Mouse (Mus musculus) lung, postnatal 0 days (tissue): ENCODE data around the gene Emc3. TPM values are rescaled to one million over a fixed set of nuclear protein-coding genes. Genes with fewer than 3 reads are reported as not detected.

Experiments used
- ATAC-seq: fragments of 200-750 bp; cut with Nextera tagmentation; 2 replicates; pipeline ENCODE4 v1.8.0; 2017; ENCODE audit warnings: moderate library complexity
- DNase-seq: peaks from one replicate; pipeline ENCODE4 v3.0.0-alpha.2; 2016; ENCODE audit warnings: low spot score
- H3K27ac ChIP-seq: fragments of 300-500 bp; sonication (generic); 2 replicates; pipeline ENCODE4 v1.5.1; 2014; ENCODE audit warnings: antibody characterized with exemption, mild to moderate bottlenecking, low read length, mixed read lengths
- H3K27me3 ChIP-seq: fragments of 300-500 bp; sonication (generic); replicated peaks from 2 replicates; pipeline ENCODE4 v1.6.1; 2014; ENCODE audit warnings: low read length, mixed read lengths; ENCODE audit not compliant: insufficient read depth
- H3K36me3 ChIP-seq: fragments of 300-500 bp; sonication (generic); 2 replicates; pipeline ENCODE4 v1.6.1; 2014; ENCODE audit warnings: low read length, mixed read lengths; ENCODE audit not compliant: insufficient read depth
- H3K4me1 ChIP-seq: fragments of 300-500 bp; sonication (generic); 2 replicates; pipeline ENCODE4 v1.6.1; 2014; ENCODE audit warnings: antibody characterized with exemption, low read depth, low read length, mixed read lengths; ENCODE audit not compliant: insufficient read depth
- H3K4me2 ChIP-seq: fragments of 300-500 bp; sonication (generic); replicated peaks from 2 replicates; pipeline ENCODE4 v1.6.1; 2014; ENCODE audit warnings: low read depth, mild to moderate bottlenecking, low read length, moderate library complexity, mixed read lengths
- H3K4me3 ChIP-seq: fragments of 300-500 bp; sonication (generic); 2 replicates; pipeline ENCODE4 v1.5.1; 2014; ENCODE audit warnings: low read depth, low read length
- H3K9ac ChIP-seq: fragments of 300-500 bp; sonication (generic); replicated peaks from 2 replicates; pipeline ENCODE4 v1.6.1; 2014; ENCODE audit warnings: low read depth, mild to moderate bottlenecking
- H3K9me3 ChIP-seq: fragments of 300-500 bp; sonication (generic); 2 replicates; pipeline ENCODE4 v1.6.1; 2016; ENCODE audit warnings: low read length, mixed read lengths
- CTCF ChIP-seq: IDR thresholded peaks from 2 replicates; pipeline ENCODE4 v1.5.1; 2016; ENCODE audit warnings: antibody characterized with exemption, mild to moderate bottlenecking
- EP300 ChIP-seq: IDR thresholded peaks from 2 replicates; pipeline ENCODE4 v1.6.1; 2016; ENCODE audit warnings: antibody characterized with exemption, mild to moderate bottlenecking, control low read depth
- WGBS: fragments of 180-500 bp; shearing (Covaris S2); extraction: QIAGEN DNeasy Blood & Tissue Kit; methylation state at CpG from one replicate; pipeline ENCODE4 v1.1.7; 2014; 5-methylcytosine and 5-hydroxymethylcytosine counted together
- polyA plus RNA-seq: library from polyadenylated mRNA; unstranded; fragments of >200 nt; fragmentation: Nextera tagmentation; extraction: Ambion mirVana; gene quantifications from 2 replicates; pipeline ENCODE4 v1.2.1, GENCODE M21; 2015

Emc3 gene
- polyA plus RNA-seq = 93.7 and 95.7 TPM in 2 replicates

DNA sequence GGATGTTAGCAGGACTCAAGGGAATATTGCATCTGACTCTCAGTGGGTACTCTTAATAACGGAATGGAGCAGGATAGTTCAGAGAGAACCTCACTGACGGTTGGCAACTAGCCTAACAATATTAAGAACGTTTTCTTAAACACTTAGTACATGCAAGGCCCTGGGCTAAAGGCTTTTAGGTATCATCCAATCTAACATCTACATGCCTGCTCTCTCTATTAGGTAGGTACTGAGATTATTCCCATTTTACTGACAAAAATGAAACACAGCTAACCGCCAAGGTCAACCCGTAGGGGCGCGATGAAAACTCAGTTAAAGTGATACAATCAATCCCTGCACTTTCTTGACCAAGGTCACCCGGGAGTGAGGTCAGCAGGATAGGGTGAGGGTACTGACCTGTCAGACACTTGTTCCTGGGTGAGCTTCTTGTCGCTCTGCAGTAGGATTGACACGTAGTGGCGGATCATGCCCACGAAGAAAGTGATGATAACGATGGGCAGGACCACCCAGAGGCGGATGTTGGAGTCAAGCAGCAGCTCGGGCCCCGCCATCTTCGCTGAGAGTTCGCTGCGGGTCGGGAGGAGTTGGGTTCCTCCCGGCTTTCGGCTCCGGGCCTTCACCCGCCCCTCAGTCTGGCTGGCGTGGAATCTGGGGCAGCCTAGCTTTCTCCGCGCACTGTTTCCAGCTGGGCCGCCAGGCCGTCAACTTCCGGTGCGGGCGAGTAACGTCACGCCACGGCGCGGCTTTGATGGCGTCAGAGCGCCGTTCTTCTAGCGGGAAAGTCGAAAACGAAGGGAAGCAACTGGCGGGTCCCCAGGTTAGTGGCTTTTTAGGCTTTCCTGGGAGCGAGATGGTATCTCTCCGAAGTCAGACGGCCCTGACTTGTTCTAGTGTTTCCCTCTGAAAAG is at the start of gene Emc3, which contains the start of gene Fancd2:
Emc3 (minus strand) TSS at position 721 of the 908 bp plus-strand sequence.
Fancd2 (plus strand) TSS at position 751 of the 908 bp plus-strand sequence.
- WGBS = 1% methylated on average over 47 of the region's 47 CpGs
- Histone ChIP-seq H3K27me3 (no peaks in the 10 kb centered on the region), H3K9me3 (no peaks in the 10 kb centered on the region), H3K36me3 (no peaks in the 10 kb centered on the region), H3K9ac (peak within 1 kb of the TSS; percentile 88), H3K27ac (peak within 1 kb of the TSS; percentile 81), H3K4me3 (peak within 1 kb of the TSS; percentile 88), H3K4me1 (no peaks in the 10 kb centered on the region; the same call in 1 of the 2 replicates), H3K4me2 (peak within 1 kb of the TSS; percentile 70)
- peak; percentile 82 for DNase-seq
- no peak for TF ChIP-seq EP300
- peak; percentile 6 for TF ChIP-seq CTCF
- ATAC-seq = peak; percentile 97

DNA sequence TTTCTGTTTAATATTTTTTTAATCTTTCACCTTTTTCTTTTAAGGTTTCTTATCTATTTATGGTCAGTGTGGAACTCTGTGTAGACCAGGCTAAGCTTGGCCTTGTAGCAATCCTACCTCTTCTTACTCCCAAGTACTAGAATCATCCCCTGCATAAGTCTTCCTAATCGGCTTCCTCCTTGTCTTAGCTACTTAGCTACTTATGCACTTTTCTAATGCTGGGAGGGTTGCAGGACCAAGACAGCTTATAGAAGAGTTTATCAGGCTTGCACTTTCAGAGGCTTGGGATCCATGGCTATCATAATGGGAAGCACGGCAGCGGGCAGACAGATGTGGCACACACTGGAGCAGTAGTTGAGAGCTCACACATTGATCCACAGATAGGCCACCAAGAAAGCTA is 47.9 kb upstream of the Emc3 start:
- no peak for ATAC-seq
- H3K9me3 ChIP-seq = no peaks in the 10 kb centered on the region
- no peaks in the 10 kb centered on the region for H3K36me3 ChIP-seq

DNA sequence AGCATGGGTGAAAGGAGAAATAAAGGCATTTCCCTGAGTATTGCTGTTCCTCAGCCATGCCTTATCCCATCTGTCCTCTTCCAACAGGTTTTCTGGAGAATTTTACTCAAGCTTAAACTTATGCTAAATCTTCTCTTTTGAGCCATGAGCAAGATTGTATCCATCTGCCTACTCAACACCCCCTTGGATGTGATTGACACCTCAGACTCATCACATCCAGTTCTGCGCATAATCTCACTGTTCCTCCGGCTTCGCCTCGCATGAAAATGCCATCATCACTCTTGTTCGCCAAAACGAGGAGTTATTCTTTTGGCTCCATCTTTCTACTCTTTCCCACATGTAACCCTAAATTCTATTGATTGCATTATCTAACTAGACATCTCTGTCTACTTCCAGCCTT is 44.6 kb upstream of the Emc3 start:
- TF ChIP-seq CTCF = no peak
- no peak for TF ChIP-seq EP300
- 96% methylated on average over 6 of the region's 6 CpGs for WGBS
- Histone ChIP-seq H3K4me1 (no peaks in the 10 kb centered on the region), H3K27ac (no peak overlapping the region), H3K4me2 (no peak overlapping the region), H3K27me3 (no peaks in the 10 kb centered on the region), H3K36me3 (no peaks in the 10 kb centered on the region), H3K4me3 (no peak overlapping the region), H3K9me3 (no peaks in the 10 kb centered on the region), H3K9ac (no peak overlapping the region)
- DNase-seq (no peak), ATAC-seq (no peak)

More for the DNA sequence above, 47.9 kb upstream of the Emc3 start:
- no peak overlapping the region for H3K4me2 ChIP-seq
- DNase-seq = no peak
- H3K4me1 ChIP-seq = no peaks in the 10 kb centered on the region
- H3K27me3 ChIP-seq = no peaks in the 10 kb centered on the region
- no peak overlapping the region for H3K9ac ChIP-seq
- 95% methylated on average over 3 of the region's 3 CpGs for WGBS
- TF ChIP-seq EP300 = no peak
- TF ChIP-seq CTCF = no peak
- no peak overlapping the region for H3K4me3 ChIP-seq
- no peak overlapping the region for H3K27ac ChIP-seq

DNA sequence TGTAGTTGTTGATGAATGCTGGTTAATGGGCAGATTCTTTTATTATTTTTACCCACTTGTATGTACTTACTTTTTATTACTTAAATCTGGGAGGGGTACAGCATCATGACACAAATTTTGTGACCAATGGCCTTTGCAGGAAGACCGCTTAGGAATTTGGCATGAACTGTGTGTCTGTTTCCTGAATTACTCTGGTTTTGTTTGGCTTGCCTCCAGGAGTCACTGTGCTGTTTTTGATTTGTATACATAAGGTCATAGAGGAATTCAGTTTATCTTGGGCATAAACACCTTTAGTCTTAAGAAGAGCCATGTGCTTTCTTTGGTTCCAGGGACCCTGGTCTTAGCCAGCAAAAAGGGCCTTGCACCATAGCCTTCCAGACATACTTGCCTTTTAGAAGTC is 33.1 kb upstream of the Emc3 start:
- peak; percentile 29; the same call in 1 of the 2 replicates for TF ChIP-seq EP300
- no peak for TF ChIP-seq CTCF
- H3K27ac ChIP-seq = no peak overlapping the region
- no peaks in the 10 kb centered on the region for H3K36me3 ChIP-seq
- DNase-seq (peak; percentile 11), ATAC-seq (no peak)
- H3K4me2 ChIP-seq = no peak overlapping the region
- no peak overlapping the region for H3K9ac ChIP-seq
- H3K9me3 ChIP-seq = no peaks in the 10 kb centered on the region
- H3K4me3 ChIP-seq = no peak overlapping the region
- H3K4me1 ChIP-seq = no peaks in the 10 kb centered on the region
- 61% methylated on average over 1 of the region's 1 CpGs for WGBS
- no peaks in the 10 kb centered on the region for H3K27me3 ChIP-seq

DNA sequence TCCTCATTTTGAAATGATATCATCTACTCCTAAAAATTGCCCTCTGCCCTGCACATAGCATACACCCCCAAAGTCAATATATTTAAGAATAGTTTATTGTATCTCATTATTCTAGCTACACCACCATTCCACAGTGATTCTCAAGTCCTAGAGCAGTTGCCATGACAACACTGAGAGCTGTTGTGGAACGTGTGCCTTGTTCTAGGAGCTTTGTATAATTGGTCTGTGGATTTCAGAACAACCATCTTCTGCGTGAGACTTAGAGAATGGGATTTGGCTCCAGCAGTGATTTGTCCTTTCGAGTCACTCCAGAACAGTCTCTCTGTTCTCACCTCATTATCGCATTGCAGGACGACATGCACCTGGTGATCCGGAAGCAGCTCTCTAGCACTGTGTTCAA is 28.3 kb upstream of the Emc3 start:
- 69% methylated on average over 6 of the region's 6 CpGs for WGBS
- TF ChIP-seq CTCF (no peak), EP300 (no peak)
- Histone ChIP-seq H3K4me3 (no peak overlapping the region), H3K36me3 (no peaks in the 10 kb centered on the region), H3K4me1 (no peaks in the 10 kb centered on the region), H3K9ac (no peak overlapping the region), H3K4me2 (no peak overlapping the region), H3K9me3 (no peaks in the 10 kb centered on the region), H3K27me3 (no peaks in the 10 kb centered on the region), H3K27ac (no peak overlapping the region)
- no peak for DNase-seq
- no peak for ATAC-seq

DNA sequence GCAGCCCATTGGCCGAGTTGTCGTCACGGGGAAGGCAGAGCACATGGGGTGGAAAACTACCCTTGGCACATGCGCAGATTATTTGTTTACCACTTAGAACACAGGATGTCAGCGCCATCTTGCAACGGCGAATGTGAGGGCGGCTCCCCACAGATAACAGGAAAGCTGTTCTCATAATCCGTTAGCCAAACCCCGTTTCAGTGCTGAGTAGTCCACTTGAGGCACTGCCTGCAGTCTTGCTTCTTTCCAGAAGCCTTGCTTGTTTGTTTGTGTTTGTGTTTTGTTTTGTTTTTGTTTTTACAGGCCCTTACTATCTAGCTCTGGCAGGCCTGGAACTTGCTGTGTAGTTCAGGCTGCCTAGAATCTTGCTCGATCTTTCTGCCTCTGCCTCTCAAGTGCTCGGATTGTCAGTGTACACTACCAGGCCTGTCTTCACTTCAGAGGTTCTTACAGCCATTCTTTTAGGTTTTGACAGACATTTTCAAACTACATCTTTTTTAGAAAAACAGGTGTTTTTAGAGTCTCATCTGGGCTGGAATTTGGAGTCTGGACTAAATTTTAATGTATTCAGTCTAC is 12.5 kb upstream of the Emc3 start:
- no peaks in the 10 kb centered on the region for H3K4me1 ChIP-seq
- no peaks in the 10 kb centered on the region for H3K36me3 ChIP-seq
- TF ChIP-seq CTCF = no peak
- no peak for TF ChIP-seq EP300
- no peak overlapping the region for H3K27ac ChIP-seq
- no peak overlapping the region for H3K4me3 ChIP-seq
- DNase-seq (no peak), ATAC-seq (no peak)
- H3K9ac ChIP-seq = no peak overlapping the region
- H3K4me2 ChIP-seq = no peak overlapping the region
- WGBS = 91% methylated on average over 8 of the region's 12 CpGs
- H3K27me3 ChIP-seq = no peaks in the 10 kb centered on the region
- H3K9me3 ChIP-seq = no peaks in the 10 kb centered on the region
